Mouse (Mus musculus) spleen, postnatal 14 days (tissue): ENCODE measurements around the gene Dtx4.

Experiments used
- DNase-seq, 2 experiments: peaks; one replicate each; pipeline ENCODE4 v3.0.0; 2021 to 2022; ENCODE audit warnings: low spot score in 2 of 2

Gene Dtx4

DNA sequence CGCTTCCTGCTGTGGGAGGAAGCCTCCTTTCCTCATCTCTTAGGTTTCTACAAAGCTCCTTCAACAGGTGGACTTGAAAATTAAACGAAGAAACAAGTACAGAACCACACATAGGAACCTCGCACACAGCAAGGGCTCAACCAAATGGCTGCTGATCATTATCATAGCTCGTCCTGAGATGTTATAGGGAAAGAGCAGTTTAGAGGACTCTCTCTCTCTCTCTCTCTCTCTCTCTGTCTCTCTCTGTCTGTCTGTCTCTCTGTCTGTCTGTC lies 7.1 kb downstream of the Dtx4 start:
- DNase-seq, result no peak

DNA sequence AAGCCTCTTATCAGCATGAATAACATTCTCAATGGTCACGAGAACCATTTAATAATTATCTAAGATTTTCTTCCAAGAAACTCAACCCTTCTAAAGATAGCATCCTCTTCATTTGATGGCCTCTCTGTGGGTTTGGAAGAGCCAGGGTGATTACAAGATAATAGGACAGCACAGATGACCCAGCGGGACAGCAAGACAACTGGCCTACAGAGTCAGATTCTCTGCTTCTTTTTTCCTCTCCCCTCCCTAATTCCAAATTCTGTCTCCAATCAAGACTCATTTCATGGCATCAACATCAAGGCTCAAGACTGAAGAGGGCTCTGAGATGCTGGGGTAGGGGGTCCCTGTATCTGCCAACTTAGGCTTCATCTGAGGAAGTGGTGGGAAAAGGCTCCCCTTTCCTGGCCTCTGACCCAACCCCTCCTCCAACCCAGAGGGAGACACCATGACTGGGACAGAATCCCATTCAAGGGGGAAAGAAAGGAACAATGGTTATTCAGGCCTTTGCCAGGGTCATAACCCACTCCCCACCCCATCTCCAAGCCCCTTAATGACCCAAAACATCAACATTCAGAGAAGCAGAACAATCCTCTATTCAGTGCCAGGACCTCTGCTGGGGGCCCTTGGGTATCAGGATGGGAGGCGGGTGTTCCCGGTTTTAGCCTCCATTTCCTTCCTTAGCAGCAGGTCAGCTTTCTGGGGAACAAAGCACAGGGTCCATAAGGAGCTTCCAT lies 7.6 kb downstream of the Dtx4 start:
- DNase-seq, result no peak

DNA sequence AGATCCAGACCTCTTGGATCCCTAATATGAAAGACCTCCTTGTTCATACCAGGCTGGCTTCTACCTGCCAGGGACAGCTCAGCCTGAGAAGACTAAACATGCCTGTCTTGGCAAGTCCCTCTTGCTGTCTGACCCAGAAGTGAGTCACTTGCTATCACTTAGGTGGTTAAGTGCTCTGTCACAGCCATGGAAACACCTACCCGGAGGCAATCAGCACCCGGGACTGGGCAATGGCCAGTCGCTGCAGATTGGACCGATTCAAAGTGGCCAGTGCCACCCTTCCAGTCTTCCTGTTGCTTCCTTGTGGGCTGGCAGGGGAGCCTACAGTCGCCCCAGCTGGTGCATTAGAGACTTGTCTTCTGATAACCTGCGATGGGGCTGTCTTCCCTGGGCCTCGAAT lies 9.6 kb downstream of the Dtx4 start:
- no peak for DNase-seq

DNA sequence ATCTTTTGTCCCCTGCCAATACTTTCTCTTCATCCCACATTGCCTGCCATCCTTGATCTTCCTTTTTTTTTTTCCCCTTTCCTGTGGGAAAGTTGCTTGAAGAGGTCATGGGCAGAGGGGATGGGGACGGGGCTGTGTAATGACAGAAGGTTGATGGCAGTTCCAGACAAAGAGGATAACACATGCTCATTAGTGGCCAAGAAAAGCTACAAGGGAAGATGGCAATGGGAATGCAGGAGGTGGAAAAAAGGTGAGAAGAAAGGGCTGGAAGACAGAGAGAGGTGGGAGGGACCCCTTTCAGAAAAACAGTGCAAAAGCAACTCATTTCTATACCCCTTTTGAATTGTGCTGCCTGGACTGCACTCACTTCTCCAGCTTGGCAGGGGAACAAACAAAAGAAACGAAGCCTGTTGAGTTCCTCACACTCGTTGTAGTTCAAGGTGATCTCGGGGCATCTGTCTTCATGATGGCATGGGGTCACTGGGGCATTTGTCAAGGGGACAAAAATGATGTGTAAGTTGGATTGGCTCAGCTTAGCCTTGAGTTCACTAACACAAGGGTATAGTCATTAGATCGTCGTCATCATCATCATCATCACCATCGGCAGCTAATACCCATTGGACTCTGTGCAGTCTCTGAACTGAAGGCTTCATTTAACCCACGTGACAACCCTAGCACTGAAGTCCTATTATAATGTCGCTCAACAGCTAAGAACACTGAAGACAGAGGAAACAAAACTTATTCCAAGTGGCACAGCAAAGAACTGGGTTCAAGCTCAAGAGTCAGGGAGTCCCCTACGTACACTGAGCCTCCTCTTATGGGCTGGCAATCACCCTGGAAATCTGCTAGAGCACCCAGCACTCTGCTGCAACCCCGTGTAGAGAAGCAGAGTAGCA lies 11.3 kb downstream of the Dtx4 start:
- DNase-seq, result no peak

DNA sequence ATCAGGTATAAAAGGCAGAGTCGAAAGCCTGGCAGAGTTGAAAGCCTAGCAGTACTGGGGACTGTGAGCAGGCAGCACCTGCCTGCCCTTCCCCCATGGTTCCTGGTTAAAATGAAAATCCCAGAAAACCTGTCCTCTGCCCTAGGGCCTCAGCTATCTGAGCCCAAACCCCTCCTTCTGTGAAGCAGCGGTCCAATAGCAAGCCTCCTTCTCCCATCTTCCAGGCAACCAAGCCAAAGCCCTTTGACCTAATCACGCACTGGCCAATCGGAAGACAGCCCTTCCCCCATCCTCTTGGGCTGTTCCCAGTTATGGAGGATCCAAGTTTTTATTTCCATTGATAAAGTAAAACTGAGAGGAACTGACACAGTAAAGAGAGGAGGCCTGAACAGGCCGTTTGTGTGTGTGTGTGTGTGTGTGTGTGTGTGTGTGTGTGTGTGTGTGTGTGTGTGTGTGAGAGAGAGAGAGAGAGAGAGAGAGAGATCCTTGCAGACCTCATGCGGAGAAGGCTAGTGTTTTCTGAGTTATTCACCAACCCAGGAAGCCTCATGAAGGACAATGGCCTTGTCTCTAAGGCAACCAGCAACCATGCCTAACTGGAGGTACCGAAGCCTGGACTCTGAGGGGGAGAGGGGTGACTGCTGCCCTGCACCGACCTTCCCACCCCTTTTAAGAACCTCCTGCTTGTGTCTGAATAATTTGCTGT lies 12.1 kb downstream of the Dtx4 start:
- no peak for DNase-seq

DNA sequence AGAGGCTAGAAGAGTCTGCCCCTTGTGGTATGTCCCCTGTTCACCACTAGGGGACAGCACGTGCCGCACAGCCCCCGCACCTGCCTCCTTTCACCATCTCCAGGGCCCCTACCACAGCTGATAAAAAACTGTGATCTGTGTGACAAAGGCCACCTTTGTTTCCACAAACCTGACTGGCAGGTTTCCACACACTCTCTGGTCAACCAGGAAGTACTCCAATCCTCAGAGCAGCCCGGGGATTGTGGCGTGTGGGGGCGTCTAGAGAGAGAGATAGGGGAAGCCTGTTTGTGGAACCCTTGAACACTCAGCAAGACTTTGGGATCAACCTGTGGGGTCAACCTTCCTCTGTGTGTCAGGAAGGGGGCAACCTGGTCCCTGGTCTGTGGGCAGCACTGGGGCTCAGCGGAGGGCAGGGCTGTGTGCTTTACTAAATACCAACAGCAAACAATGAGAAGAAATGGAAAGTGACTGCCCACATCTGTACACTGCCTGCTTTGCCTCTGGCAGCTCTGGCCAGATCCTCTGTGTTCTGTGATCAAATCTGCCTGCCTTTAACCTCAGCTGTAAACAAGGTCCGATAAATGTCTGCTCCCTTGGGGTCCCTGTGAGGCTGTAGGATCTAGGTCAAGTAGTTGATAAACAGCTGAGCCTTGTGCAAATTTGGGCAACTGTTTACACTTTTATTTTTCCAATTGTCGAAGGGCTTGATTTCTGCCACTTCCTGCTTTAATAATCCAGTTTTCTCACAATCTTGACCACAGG lies 12.9 kb downstream of the Dtx4 start:
- DNase-seq, result no peak

DNA sequence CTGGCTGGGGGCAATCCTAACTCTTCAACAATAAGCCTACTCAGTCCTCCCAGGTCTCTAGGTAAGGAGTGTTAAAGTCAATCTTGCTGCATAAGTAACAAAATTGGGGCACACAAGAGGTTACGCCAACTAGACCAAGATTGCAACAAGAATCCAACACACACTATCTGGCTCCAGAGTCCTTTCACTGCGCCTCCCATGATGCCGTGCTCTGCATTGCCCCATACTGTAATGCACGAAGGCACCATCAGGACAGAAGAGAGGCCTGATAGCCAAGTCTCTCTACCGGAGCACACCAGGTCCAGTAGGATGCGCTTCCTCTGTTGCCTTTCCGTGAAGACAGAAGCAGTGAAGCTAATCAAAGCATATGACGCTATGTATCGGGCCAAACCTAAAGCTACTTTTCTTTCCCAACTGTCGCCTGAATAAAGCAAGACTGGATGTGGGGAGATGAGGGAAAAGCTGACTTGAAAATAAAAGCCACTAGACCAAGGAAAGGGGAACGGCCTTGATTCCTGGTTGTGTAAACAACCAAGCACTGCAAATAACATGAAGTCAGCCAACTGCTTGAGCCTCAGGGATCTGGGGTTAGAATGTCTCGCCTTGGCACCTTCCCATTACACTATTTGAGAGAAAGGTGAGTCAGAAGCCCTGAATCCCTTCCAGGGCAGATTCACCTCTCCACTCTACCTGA lies 13.6 kb downstream of the Dtx4 start:
- no peak for DNase-seq

DNA sequence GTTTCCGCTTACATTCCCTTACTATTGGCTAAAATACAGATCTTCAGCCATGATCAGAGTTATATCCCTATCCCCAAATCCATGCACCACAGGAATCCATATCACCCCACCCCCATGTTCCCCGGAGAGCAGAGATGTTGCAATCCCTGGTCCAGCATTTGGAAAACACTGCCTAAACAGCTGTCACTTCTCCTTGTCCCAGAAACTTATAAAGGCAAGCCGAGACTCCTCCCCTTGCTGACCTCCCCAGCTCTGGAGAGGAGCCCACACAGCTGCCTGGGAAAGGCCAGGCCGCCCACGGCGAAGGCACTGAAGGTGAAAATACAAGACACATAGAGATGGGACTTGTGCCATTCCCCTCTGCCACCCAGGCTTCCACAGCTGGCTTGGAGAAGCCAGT lies 14.4 kb downstream of the Dtx4 start:
- no peak for DNase-seq

DNA sequence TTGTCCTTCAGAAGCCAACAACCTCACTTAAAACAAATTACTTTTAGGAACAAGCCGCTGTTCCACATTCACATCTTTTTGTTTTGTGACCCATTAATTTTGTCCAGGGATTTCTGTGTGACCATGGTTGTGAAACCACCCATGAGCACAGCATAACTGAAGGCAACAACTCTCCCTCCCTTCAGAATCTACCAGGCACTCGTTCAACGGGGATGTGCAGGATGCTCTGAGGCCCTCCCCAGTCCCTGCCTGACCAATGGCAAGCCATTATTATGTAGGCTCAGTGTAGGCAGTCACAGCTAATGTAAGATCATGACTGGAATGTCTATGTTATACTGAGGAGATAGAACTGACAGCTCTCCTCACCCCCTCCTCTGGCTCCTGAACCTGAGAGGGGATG lies 15.6 kb downstream of the Dtx4 start:
- no peak for DNase-seq

DNA sequence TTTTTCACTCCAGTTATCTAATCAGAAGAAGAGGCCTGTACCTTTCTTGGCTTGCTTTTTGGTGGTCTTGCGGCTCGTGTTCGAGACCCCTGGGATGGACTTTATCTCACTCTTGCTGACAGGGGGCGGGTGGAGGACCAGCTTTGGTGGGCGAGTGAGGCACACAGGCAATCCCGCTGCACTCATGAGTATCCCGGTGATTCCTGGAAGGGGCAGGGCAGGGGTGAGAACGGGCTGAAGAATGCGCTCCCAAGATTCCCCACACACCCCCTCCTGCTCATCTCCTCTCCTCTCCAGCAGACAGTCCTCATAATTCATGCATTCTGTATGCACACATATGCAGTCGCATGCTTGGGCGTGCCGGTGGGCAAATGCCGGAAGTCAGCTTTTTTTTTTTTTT lies 16.0 kb downstream of the Dtx4 start:
- no peak for DNase-seq

DNA sequence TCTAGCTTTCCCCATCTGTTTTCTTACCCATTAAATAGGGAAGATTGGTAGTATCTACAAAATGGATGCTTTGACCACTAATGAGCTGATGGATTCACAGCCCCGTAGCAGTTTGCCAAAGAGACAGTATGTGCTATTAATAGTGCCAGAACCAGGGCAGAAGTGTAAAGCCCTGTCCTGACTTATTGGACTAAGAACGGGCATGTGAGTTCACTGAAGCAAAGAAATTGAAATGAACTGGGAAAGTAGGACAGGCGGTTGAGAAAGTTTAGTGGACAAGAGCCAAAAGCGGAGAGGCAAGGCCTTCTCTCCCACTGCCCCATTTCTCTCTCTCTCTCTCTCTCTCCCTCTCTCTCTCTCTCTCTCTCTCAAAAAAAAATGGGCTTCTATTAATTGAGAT lies 17.0 kb downstream of the Dtx4 start:
- no peak for DNase-seq

DNA sequence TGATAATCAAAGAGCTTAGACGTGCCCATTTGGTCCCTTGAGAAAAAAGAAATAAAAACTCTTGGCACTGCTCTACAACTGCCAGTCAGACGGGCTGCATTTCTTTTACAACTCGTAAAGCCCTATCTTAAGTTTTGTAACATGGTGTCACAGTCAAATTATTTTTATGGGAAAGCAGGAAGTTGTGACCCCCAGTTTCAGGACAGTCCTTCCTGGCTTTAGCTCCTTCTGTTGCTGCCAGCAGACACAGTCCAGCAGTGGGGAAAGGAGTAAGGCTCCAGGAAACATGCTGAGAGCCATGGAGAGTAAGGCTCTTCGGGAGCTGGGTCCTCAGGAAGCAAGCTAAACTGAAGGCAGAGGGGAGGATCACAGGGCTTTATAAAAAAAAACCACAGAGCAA lies 17.5 kb downstream of the Dtx4 start:
- no peak for DNase-seq

DNA sequence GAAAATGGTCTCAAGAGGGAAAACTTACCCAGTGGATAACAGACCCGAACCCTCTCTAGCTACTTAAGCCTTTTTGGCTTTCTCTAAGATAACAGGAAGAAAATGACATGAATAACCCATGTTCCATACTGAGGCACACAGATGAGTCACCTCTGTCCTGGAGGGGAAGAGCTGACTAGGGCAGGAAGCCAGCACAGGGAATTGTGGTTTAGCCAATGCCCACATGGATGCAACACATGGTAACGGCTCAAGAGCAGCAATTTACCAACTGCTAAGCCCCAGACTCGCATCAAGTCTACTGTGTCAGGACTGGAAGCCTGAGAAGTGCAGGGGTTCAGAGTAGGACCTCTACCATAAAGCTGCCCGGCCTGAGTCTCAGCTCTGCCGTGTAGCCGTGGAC lies 22.9 kb downstream of the Dtx4 start:
- DNase-seq, result no peak

DNA sequence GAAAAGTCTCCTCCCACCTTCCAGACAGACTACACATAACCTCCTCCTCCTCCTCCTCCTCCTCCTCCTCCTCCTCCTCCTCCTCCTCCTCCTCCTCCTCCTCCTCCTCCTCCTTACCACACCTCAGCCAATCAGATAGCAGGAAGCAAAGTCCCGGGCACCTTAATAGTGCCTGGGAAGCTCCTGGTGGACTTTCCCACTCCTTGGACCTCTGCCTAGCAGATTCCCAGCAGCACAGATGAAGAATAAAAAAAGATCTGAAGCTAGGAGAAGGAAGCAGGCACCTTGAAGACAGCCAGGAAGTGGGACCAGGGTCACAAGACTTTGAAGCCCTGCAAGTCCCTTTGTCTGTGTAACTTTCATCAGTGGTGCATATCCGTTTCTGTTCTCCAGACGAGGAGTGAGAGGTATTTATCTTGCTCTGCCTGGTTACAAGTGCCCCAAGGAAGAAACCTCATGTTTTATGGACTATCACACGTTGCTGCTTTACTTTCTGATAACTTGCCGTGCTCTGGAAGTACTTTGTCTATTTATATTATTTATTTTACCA lies 24.5 kb downstream of the Dtx4 start:
- no peak for DNase-seq

DNA sequence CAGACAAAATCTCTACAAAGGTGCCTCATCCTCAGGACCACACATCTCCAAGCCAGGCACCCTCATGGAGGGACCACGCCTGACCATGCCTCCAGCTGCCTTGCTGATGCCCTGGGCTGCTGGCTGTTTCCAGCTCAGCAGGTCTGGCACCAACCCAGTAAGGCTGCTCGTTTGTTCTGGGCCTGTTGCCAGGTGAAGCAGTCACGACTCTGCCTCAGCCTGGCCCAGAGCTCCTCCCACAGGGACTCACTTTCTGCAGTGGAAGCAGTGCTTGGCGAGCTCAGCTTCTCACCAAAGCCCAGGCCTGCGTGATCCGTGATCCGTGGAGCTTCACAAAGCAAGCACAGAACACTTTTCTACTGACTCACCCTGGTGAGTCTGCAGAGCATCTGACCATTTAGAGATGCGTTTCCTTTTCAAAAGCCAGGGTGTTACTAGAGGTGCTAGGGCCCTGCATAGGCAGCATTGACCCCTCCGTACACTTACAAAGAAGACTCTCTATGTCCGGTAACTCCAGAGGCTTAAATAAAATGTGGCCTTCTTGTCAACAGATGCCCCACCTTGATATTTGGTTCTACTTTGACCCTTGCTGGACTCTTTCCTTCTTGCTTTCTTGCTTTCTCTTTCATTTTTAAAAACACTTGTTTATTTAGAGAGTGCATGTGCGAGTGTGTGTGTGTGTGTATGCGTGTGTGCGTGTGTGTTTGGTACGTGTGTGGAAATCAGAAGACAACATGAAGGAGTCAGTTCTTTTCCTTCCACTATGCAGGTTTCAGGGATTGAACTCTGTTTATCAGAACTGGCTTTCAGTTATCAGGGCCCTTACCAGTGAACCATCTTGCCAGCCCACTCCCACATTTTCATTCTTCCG lies 25.6 kb downstream of the Dtx4 start:
- DNase-seq, result no peak

DNA sequence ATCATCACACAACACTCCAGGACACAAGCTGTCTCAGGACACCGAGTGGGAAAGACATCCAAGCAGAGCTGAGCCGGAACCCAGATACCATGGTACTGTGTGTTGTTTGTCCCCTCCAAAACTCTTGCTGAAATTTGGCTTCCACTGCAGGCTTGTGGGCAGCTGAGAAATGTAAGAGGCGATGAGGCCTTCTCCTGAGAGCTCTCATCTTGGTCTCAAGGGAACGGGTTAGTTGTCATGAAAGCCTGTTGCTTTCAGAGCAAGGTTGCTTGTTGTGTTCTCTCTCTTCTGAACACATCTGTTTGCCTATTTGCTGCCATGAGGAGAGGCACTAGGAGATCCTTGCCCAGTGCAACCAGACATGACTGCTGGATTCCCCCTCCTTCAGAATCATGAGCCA lies 27.3 kb downstream of the Dtx4 start:
- DNase-seq, result no peak

DNA sequence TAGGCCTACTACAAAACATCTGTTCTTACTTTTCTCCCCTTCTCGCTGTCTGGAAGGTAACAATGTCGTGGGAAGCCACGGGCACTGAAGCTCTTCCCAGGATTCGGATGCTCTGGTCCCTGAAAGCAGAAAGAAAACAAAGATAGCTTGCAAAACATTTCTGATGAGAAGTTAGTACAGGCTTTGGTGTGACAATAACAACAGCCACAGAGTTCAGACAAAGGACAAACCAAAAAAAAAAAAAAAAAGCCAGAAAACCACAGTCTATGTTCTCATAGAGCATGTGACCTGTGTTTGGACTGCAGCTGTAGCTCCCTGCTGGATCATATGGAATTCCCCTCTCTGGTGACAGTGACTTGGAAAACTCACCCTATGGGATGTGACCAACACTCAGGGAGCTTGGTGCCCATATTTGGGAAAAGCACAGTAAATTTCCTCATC lies 28.0 kb downstream of the Dtx4 start:
- no peak for DNase-seq

DNA sequence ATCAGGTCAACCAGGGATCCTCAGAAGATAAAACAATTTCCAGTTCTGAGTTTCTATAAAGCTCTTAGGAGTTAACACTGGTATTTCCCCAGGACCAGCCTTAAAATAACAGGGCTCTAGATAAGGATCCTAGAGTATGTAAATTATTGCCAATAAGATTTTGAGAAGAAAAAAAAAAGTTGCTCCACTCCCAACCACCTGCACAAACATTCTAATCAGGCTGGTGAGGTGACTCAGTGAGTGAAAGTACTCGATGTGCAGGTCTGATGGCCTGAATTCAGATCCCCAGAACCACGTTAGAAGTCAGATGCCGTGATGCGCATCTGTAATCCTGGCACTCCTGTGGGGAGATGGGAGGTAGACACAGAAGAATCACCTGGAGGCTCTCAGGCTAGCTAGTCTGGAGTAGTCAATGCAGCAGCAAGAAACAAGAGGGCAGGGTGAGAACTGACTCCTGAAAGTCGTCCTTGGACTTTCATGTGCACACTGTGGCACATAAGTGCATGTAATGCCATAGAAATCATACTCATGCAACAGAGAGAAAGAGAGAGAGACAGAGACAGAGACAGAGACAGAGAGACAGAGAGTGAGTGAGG lies 28.8 kb downstream of the Dtx4 start:
- no peak for DNase-seq

DNA sequence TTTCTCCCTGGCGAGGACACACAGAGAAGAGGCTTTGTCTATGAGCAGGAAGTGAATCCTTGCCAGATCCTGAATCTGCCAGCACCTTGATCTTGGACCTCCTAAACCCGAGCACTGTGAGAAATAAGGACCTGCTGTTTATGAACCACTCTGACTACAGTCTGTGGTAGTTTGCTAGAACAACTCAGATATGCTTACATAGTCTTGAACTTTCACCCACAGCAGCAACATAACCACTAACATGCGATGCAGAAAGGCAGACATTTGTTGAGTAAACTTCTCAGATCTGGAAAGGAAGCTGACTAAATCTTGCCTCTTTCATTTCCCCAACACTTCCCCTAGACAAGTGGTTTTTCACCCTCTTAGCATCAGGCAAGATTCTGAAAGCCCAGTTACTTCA lies 29.4 kb downstream of the Dtx4 start:
- DNase-seq, result no peak

DNA sequence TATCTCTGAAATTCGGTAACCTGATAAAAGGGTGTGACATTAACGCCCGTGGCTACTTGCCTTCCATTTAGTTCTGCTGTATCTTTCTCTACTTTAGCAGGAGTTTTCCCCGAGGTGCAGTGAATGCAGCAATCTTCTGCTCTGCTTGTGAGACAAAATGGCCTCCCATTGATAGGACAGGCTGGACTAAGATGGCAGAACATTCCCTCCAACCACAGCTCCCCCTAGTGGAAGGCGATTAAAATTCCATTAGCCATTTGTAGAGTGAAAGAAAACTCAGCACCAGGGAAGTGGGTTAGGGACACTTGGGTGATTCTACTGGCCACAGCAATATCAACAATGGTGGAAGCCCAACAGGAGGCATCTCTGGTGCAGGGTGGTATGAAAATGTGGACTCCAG lies 33.8 kb downstream of the Dtx4 start:
- DNase-seq, result peak in 1 of 2 experiments; percentile 34
